Mouse (Mus musculus): ENCODE results near the gene Il10rb.

Il10rb gene

GRCm38 (mm10) chr16:91450137-91451064 is 44.4 kb downstream of the Il10rb start:
- no peak for DNase-seq (ENCODE audit: low spot score in 2 of 2)

- DNase-seq (ENCODE audit: low spot score in 2 of 2) = no peak
These were observed 46.0 kb downstream of the Il10rb start for GRCm38 (mm10) chr16:91451949-91452348.

- no peak for DNase-seq (ENCODE audit: low spot score in 2 of 2)
These were observed 46.5 kb downstream of the Il10rb start for GRCm38 (mm10) chr16:91452363-91452896.

GRCm38 (mm10) chr16:91455868-91456267 is 49.9 kb downstream of the Il10rb start:
- DNase-seq (ENCODE audit: low spot score in 2 of 2) = no peak

GRCm38 (mm10) chr16:91458301-91458746 is 52.4 kb downstream of the Il10rb start:
- no peak for DNase-seq (ENCODE audit: low spot score in 2 of 2)

GRCm38 (mm10) chr16:91458976-91459375 is 53.0 kb downstream of the Il10rb start:
- DNase-seq (ENCODE audit: low spot score in 2 of 2) = no peak

GRCm38 (mm10) chr16:91459396-91459795 is 53.4 kb downstream of the Il10rb start:
- no peak for DNase-seq (ENCODE audit: low spot score in 2 of 2)

- DNase-seq (ENCODE audit: low spot score in 2 of 2) = no peak
These were observed 53.9 kb downstream of the Il10rb start for GRCm38 (mm10) chr16:91459841-91460370.

GRCm38 (mm10) chr16:91461066-91461638 is 55.2 kb downstream of the Il10rb start:
- DNase-seq (ENCODE audit: low spot score in 2 of 2) = no peak

- no peak for DNase-seq (ENCODE audit: low spot score in 2 of 2)
These were observed 55.8 kb downstream of the Il10rb start for GRCm38 (mm10) chr16:91461773-91462181.

GRCm38 (mm10) chr16:91462644-91463043 is 56.7 kb downstream of the Il10rb start:
- DNase-seq (ENCODE audit: low spot score in 2 of 2) = no peak

GRCm38 (mm10) chr16:91463400-91463799 is 57.4 kb downstream of the Il10rb start:
- no peak for DNase-seq (ENCODE audit: low spot score in 2 of 2)

GRCm38 (mm10) chr16:91463836-91464400 is 58.0 kb downstream of the Il10rb start:
- no peak for DNase-seq (ENCODE audit: low spot score in 2 of 2)

- peak; percentile 73 to 77 for DNase-seq (ENCODE audit: low spot score in 2 of 2)
These were observed 58.9 kb downstream of the Il10rb start for GRCm38 (mm10) chr16:91464594-91465504.

- DNase-seq (ENCODE audit: low spot score in 2 of 2) = no peak
These were observed 59.7 kb downstream of the Il10rb start for GRCm38 (mm10) chr16:91465505-91466240.

- DNase-seq (ENCODE audit: low spot score in 2 of 2) = peak; percentile 10 to 34
These were observed 60.6 kb downstream of the Il10rb start for GRCm38 (mm10) chr16:91466566-91466965.

- no peak for DNase-seq (ENCODE audit: low spot score in 2 of 2)
These were observed 64.5 kb downstream of the Il10rb start for GRCm38 (mm10) chr16:91470470-91470869.

GRCm38 (mm10) chr16:91471481-91471880 is 65.5 kb downstream of the Il10rb start:
- DNase-seq (ENCODE audit: low spot score in 2 of 2) = no peak

All from right cerebral cortex, postnatal 36 days (tissue).